In the genomic region with DNA sequence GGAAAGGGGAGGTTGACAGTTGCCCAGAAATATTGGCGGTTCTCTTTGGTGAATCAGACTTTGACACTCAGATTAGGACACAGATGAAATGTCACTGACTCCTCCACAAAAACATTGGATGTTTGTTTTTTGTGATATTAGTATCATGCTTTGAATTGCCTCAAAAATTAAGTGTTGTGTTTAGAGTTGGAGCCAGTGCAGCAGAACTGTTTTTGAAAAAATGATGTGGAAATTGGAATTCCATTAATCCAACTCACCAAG, we compare ENCODE assay signal across 34 mouse cellular contexts. TPM values are rescaled to one million over a fixed set of nuclear protein-coding genes. Genes with fewer than 3 reads are reported as not detected.
"Had no signal": no experiment of that assay in that cellular context is flagged by ENCODE, and none has a peak within 500 bp of the region (broad histone marks: within the 10 kb centered on the region; RNA-seq: fewer than 3 reads in every experiment).

No protein-coding gene starts in this region.

- H3K4me1 ChIP-seq: forebrain, embryonic 15.5 days; heart, embryonic 13.5 days; heart, embryonic 15.5 days; hindbrain, embryonic 13.5 days; hindbrain, embryonic 15.5 days; kidney, embryonic 15.5 days; limb, embryonic 13.5 days had no signal

- H3K9me3 ChIP-seq: forebrain, embryonic 15.5 days; heart, embryonic 13.5 days; heart, embryonic 15.5 days; hindbrain, embryonic 13.5 days; hindbrain, embryonic 15.5 days; kidney, embryonic 15.5 days; limb, embryonic 13.5 days had no signal

- H3K4me3 ChIP-seq: forebrain, embryonic 15.5 days; heart, adult 2 months; heart, embryonic 13.5 days; heart, embryonic 15.5 days; hindbrain, embryonic 13.5 days; hindbrain, embryonic 15.5 days; kidney, embryonic 15.5 days; limb, embryonic 13.5 days had no signal

- H3K4me2 ChIP-seq: forebrain, embryonic 15.5 days; heart, embryonic 11.5 days; heart, embryonic 13.5 days; heart, embryonic 15.5 days; hindbrain, embryonic 13.5 days; hindbrain, embryonic 15.5 days; kidney, embryonic 15.5 days; limb, embryonic 13.5 days had no signal

- DNase-seq: gastrocnemius, postnatal 14 days; gastrocnemius, postnatal 36 days; heart, adult 11 months; heart, adult 2 months; heart, postnatal 14 days; heart, postnatal 36 days; kidney, adult 11 months; kidney, adult 2 months; kidney, adult 9 months; kidney, postnatal 14 days; kidney, postnatal 36 days; left cerebral cortex, postnatal 4 days had no signal

- H3K27me3 ChIP-seq: forebrain, embryonic 15.5 days; heart, embryonic 13.5 days; heart, embryonic 15.5 days; hindbrain, embryonic 13.5 days; hindbrain, embryonic 15.5 days; kidney, embryonic 15.5 days; limb, embryonic 13.5 days had no signal

- H3K27ac ChIP-seq: forebrain, embryonic 15.5 days; heart, adult 2 months; heart, embryonic 13.5 days; heart, embryonic 15.5 days; hindbrain, embryonic 13.5 days; hindbrain, embryonic 15.5 days; hindbrain, postnatal 0 days; kidney, embryonic 15.5 days; kidney, postnatal 0 days; limb, embryonic 13.5 days had no signal

- H3K36me3 ChIP-seq: forebrain, embryonic 15.5 days; heart, embryonic 13.5 days; heart, embryonic 15.5 days; hindbrain, embryonic 13.5 days; hindbrain, embryonic 15.5 days; kidney, embryonic 15.5 days; limb, embryonic 13.5 days had no signal

- H3K9ac ChIP-seq: forebrain, embryonic 15.5 days; forebrain, postnatal 0 days; heart, embryonic 13.5 days; heart, embryonic 15.5 days; hindbrain, embryonic 13.5 days; hindbrain, embryonic 15.5 days; kidney, embryonic 15.5 days; limb, embryonic 13.5 days had no signal

- ATAC-seq: hindbrain, postnatal 0 days; intestine, embryonic 16.5 days had no signal

RNA-seq across cellular contexts. Expression of a gene that starts 18.3 kb away (rescaled TPM):
- total RNA-seq: forebrain, postnatal 0 days; gastrocnemius, adult 18-20 months; gastrocnemius, adult 8-10 months; hindbrain, postnatal 0 days; layer of hippocampus, adult 8-10 months; layer of hippocampus, postnatal 25 days; left cerebral cortex, adult 8-10 months had no signal
- polyA plus RNA-seq: forebrain, postnatal 0 days; gonadal fat pad, adult 2 months; heart, embryonic 11.5 days; heart, postnatal 0 days; hindbrain, embryonic 11.5 days; hindbrain, embryonic 13.5 days; hindbrain, postnatal 0 days; intestine, embryonic 14.5 days; kidney, embryonic 15.5 days; kidney, postnatal 0 days; limb, embryonic 11.5 days; limb, embryonic 13.5 days had no signal
